Mouse (Mus musculus) hindlimb bud, embryonic 11.5 days (tissue): ENCODE results near the gene Slc26a9.

ENCODE experiments used
- DNase-seq: peaks from one replicate; pipeline ENCODE4 v3.0.0-alpha.2; 2012; ENCODE audit warnings: low read depth, low spot score; ENCODE audit errors: extremely low spot score

Slc26a9 gene

DNA sequence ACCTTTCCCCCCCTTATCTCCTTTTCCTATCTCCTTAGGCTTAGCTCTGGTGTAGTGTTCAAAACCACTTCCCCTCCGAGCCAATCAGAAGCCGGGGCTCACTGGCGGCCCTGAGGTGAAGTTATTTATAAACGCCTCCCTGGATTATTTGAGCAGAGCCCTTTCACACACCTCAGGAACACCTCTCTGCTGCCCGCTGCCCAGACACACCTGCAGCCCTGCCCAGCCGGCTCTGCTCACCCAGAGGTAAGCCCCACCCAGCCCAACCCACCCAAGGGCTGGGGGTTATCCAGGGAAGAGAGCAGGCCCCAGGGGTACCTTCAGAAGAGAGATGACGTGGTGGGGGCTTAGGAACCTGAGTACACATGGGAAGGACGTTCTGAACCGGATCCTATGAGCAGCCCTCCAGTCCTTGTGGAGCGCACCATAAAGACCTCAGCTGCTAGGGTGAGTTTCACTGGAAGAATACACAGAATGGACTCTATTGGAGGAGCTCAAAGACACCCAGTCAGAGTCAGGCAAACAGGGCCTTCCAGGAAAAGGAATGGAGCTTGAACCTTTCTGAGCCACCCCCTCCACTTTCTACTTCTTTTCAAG, at the start of gene Slc26a9:
Gene Slc26a9 (plus strand): TSS at position 155 of the 597 bp plus-strand sequence.
- DNase-seq = no peak

DNA sequence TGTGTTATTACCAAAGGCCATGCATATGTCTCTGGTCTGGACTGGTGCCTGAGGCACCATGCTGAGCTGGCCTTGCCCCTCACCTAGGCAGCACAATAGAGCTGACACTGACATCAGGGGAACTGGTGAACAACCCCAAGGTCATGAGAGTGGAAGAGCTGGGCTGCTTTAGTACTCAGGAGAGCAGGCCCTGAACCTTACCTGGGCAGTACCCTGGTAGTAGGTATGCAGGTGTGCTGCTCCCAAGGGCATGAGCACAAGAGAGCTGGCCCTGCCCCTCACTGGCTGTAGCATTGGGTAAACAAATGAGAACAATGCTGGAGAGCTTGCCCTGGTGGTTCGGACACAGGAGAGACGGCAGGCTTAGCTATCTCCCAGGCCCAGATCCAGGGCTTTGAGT, 48.5 kb upstream of the Slc26a9 start:
- DNase-seq = no peak

DNA sequence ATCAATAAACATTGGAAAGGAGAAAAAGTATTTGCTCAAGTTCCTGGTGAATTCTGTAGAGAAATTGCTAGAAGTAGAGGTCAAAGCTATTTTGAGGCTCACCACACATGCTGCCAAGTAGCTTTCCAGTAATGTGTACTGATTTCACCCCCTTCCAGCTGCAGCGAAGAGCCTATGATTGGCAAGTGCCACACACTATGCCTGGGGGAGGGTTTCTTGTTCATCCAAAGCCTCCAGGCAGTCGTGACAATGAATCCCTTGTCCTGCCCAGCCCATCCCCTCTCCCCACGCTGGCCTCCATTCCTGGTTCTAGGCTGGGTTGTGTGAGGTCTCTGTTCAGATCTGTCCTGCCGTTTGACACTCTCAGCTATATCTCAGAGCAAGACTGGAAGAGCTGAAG, 47.5 kb upstream of the Slc26a9 start:
- no peak for DNase-seq

DNA sequence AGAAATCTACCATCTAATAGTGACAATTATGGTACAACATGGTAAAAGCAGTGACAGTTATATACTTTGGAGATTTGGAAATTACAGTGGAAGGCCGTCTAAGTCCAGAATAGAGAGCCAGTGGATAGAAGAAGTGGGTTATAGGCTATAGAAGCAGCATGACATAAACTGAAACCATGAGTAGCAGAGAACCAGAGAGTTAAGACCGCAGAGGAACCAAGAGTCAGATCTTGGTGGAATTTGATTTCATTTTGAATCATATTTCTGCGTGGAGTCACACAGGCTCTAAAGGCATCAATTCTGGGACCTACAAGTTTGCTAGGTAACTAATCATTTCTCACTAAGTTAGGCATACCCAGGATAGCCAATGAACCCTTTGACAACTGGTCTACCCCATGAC, 45.1 kb upstream of the Slc26a9 start:
- no peak for DNase-seq

DNA sequence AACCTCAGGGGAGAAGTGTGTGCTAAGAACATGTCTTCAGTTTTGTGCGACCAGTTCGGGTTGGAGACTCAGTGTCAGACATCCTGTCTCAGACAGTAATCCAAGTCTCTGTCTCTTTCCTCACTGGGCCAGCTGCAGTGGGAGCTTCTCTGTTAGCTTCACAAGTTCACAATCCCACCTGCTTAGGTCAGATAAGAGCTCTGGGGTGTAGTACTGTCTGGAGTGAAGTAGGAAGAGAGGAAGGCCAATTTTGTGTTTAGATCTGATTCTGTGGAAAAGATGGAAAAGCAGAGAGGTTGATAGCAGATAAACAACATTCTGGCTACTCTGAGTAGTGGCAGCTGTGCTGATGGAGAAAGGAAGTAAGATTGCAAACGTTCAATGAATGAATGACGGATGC, 44.2 kb upstream of the Slc26a9 start:
- DNase-seq = no peak

DNA sequence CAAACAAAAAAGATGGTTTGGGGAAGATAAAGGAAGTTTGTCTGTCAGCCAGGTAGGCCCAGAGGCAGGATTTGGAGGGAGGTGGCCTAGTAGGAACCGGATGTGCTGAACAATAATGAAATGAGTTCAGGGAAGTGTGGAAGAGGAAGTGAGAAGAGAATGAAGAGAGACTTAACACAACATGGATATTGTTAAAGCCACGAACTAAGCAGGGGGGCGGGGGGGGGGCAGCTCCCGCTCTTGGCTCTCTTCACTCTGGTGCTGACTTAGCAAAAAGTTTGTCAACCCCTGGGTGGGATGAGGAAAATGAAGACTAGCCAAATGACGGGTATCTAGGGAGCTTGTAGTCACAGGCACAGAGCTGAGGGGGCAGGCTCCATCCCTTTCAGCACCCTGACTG, 43.4 kb upstream of the Slc26a9 start:
- no peak for DNase-seq

DNA sequence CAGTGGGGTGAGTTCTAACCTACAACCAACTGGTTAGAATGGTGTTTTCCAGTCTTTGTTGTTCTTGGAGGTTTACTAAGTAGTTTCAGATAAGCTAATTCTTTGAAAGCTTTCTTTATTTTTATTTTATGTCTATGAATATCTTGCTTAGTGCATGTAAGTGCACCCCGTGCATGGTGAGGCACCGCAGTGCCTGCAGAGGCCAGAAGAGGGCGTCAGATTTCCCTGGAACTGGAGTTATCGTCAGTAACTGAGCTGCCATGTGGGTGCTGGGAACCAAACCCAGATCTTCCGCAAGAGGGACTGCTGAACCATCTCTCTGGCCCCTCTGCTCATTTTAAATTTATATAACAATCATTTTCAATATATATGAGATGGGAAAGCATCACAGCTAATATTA, 42.4 kb upstream of the Slc26a9 start:
- no peak for DNase-seq

DNA sequence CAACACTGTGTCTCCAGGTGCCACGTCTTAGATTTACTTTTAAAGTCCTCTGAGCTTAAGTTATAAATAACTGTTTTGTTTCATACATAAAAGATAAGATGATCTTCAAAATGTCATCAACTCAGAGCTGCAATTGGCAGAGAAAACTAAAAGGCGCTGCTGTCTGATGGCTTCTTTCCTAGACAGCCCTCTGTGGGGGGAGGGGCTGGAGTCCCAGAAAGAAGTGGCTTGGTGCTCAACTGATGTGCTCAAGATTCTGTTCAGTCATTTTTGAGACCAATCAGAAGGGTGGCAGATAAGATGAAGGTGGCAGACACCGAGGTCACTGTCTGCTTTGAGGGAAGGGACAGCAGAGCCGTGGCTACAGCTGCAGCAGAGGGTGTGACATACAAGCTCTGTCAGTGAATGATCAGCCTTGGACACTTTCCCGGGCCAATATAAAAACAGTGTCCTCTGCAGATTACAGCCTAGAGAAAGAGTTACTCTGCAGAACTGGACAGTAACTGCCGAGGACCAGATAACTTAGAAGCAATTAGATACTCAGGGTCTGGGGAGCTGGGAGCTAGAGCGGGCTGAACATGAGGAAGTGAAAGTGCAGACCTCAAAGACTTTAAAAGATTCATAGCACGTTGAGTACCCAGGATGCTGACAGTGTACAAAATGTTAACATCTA, 41.6 kb upstream of the Slc26a9 start:
- no peak for DNase-seq

DNA sequence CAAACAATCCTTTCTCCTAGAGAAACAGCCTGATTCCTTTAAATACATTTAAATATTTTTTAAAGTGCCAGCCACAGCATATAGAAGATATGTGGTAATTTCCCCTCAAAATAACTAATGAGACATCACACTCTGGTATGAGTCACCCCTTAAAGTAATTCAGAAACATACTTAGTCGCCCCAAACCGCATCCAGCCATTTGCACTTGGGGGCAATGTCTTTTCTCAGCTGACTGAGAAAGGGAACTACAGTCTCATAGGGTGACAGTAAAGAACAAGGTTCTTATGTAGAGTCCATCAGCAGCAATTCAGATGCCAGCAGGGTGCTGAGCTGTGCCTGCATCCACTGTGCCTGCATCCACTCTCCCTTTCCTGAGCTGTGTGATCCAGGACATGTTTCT, 40.3 kb upstream of the Slc26a9 start:
- no peak for DNase-seq

DNA sequence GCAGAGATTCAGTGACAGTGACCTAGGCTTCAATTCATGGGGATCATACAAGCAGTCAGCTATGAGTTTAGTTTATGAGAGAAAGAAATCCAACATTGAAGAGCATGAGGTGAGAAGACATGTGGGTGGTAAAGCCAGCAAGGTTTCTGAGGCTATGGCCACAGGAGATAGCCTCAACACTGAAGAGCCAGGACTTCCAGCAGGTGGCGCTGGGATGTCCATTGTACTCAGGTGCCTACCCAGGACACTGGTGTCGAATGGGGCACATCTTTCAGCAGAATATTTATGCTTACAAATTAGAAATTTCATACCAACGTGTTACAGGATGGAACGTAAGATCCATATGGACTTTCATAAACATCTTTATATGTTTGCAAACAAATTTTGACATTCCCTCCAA, 35.5 kb upstream of the Slc26a9 start:
- no peak for DNase-seq

DNA sequence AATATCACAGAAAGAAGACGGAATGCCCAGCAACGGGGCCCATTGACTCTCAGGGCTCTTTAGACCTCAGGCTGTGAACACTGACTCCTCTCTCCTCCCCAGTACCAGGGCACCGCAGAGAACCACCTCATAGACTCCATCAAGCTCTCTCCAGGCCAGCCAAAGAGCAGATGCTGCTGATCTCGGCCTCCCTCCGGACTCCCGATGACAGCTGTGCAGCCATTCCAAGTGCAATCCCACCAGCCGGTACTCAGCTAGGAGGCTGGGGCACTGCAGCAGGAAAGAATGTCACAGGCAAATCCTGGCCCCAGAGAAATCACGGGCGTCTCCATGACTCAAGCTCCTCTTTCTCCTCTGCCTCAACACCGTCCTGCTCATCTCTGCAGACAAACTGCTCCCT, 32.3 kb upstream of the Slc26a9 start:
- no peak for DNase-seq

DNA sequence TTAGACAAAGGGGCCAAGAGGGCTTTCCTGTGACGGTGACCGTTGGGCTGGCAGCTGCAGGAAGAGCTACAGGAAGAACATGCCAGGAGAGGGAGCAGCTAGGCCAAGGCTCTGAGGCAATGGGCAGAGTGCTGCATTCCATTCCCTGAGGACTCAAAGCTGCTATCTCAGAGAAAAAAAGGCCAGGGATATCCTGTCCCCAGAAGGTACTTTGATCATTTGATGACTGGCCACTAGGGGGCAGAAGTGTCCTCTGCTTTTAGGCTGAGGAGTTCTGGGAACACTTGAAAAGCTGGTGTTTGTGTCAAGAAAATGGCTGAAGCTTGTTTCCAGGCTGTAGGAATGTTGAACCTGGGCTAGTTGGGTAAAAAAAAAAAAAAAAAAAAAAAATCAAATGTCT, 31.4 kb upstream of the Slc26a9 start:
- DNase-seq = peak; percentile 79

DNA sequence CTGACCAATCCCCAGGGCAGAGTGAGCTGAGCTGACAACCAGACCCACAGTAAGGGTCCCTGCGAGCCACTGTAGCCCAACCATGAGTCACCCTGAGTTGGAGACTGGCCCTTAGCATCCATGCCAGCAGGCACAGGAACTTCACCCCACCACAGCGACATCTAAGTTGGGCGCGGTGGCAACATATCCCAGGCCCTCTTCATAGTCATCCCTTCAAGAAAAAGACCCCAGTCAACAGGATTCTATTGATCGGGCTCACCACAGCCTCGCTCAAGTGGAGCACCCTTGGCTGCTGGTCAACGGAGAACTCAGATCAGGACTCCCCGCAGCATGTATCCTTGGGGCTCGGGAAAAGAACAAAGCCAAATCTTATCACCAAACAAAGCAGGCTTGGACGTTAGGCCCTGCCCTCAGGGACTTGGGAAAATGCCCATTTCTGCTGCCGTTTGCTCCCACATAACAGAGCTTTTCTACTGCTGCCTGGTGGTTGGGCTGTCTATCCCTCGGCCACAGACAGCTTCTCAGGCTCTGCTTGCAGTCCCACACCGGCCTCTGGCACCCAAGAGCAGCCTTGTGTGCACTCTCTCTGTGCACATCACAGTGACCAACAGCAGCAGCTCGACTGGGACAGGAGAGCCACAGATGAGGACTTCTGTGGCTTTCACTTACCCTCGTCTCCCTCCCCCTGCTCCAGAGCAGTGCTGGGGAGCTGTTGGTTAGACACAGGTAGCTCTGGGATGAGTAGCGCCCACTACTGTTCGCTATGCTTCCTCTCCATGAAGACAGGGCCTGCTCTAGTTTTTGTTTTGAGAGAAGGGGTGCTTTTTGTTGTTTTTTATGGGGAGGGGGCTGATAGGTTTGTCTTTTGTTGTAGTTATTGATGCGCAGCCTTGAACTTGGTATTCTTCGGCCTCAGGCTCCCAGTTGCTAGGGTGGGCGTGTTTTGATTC, 29.2 kb upstream of the Slc26a9 start:
- DNase-seq = no peak

DNA sequence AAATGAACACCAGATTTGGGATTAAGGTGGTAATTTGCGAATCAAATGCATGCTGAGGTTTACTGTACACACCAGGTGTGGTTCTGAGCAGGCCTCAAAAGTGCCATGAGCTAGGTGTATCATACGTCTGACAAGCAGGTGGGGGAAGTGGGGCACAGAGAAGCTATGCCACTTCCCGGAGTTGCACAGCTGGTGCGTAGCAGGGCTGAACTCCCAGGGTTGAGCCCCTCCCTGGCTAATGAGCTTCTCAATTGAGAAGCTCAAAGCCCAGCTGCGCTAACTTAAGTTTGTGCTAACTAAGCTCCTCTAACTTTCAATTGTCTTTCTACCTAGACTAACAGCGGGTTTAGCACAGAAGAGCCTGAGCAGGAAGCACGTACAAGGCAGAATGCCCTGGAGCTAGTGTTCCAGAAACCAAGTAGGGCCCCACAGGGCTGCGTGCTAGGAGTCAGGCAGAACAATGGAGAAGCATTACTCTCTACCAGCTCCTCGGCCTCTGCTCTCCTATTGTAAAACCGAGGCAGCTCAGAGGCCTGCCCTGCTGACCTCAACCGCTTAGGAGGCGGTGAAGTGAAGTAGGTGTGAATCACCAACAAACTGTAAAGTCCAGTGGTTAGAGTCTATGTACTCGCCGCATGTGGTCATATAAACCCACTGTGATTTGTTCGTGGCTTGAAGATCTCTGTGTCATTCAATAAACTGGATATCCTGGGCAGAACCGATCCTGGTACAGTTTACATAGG, 24.7 kb upstream of the Slc26a9 start:
- DNase-seq = no peak

DNA sequence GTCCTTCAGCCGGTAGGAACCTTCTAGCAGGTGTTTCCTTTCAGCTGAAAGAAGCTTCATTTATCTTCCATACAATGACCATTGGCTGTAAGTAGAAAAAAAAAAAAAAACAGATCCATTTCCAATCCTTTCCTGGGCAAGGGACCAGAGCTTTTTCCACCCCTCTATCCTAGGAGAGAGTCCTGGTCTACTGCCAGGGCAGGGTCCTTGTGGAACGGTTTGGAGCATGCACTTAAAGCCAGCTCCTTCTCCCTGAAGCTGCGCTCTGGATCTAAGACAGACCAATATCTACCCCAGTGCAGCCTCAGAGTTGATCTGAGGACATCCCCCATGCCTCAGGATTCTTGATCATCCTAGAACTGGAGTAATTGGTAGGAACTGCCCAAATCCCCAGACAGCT, 21.8 kb upstream of the Slc26a9 start:
- DNase-seq = no peak

DNA sequence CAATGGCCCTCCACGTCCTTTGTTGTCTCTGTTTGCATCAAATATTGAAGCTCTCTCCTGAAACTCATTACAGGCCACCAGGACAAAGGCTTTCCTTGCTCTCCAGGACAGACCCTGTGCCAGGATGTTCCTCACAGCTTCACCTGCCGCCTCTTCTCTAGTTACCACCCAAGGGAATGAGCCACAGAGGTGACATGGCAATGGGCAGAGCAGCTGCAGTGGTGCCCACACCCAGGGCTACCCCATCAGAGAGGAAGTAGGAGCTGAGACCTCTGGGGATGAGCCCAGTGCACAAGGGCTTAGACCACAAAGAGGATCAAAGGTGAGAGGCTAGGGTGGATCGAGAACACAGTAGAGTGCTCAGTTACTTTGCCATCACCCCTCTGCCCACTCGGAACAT, 20.3 kb upstream of the Slc26a9 start:
- no peak for DNase-seq

DNA sequence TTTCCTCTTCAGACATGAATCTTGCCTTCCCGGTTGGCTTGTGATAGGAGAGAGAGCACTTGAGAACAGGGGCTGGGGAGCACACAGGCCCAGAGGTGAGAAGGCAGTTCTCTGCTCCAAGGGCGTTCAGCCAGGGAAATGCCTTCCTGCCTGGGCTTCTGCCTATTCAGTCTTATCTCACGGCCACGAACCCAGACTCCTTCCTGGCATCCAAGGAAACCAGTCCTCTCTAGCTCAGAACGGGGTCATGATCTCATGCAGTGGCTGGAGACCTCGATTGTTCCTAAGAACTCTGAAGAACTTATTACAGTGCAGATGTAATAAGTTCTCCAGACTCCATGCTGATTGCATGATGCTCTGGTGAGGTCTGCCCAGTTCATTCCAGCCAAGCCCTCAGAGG, 17.2 kb upstream of the Slc26a9 start:
- DNase-seq = no peak

DNA sequence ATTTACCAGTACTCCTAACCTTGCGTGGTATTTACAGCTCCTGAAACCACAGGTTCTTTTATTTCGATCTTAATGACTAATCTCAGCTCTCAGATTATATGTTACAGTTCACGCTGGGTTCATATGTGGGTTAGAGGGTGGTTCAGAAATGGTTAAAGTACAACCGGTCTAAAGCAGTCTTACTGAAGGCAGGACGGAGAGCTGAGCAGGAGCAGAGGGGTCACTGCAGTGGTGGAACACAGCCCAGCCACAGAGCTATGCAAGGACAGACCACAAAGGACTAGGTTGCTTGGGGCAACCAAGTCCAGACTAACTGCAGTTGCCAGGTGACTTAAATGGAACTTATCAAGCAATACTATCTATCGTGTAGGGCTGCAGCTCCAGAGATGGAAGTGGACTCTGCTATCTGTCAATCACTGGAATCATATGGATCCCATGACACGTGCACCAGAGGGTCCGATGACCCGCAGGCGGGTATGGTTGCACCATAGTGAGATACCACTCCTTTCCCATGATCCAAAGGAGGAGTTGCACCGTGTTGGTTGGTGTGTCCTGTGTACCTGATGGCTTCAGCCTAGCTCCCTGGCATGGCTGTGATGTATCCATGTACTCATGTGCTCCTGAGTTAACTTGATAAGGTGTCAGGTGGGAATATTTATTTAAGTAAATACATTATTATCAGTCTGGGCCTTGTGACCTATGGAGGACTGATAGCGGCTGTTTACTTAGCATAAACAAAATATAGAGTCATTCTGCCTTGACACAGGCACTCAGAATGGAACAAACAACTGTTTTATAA, 13.0 kb upstream of the Slc26a9 start:
- DNase-seq = no peak

DNA sequence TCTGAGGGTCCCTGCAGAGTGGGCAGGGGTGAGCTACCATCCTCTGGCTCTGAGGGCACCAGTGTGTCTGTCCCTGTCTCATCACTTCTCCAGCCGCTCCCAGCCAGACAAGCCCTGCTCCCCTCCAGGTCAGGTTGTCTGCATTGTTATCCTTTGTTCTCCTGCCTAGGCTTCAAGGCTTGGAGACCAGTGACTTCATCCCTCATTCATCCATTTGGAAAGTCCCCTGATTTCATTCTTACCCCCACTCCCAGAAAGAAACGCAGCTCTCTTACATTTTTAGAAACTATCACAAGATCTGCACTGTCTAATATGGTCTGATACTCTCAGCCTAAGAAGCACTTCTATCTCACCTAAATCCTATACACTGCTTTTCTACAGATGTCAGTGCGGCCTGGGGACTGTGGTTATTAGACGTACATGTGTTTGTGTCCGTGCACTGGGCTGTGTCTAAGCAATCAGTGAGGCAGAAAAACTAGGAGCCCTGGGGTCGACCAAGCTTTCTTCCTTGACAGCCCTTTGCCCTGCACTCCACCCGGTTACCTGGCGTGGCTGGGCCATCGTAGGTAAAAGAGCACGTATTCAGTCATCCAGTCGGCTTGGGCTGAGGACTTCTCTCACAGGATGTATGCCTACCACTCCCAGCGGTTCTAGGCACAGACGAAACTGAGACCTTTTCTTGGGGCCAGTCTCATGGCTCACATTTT, 10.2 kb upstream of the Slc26a9 start:
- no peak for DNase-seq
